Mouse (Mus musculus) lung, postnatal 0 days (tissue): ENCODE results near the gene Hsd11b2. TPM values are rescaled to one million over a fixed set of nuclear protein-coding genes. Genes with fewer than 3 reads are reported as not detected.

Experiments
- ATAC-seq: fragments of 200-750 bp; cut with Nextera tagmentation; 2 replicates; pipeline ENCODE4 v1.8.0; 2017; ENCODE audit warnings: moderate library complexity
- DNase-seq: peaks from one replicate; pipeline ENCODE4 v3.0.0-alpha.2; 2016; ENCODE audit warnings: low spot score
- H3K27ac ChIP-seq: fragments of 300-500 bp; sonication (generic); 2 replicates; pipeline ENCODE4 v1.5.1; 2014; ENCODE audit warnings: antibody characterized with exemption, mild to moderate bottlenecking, low read length, mixed read lengths
- H3K27me3 ChIP-seq: fragments of 300-500 bp; sonication (generic); replicated peaks from 2 replicates; pipeline ENCODE4 v1.6.1; 2014; ENCODE audit warnings: low read length, mixed read lengths; ENCODE audit not compliant: insufficient read depth
- H3K36me3 ChIP-seq: fragments of 300-500 bp; sonication (generic); 2 replicates; pipeline ENCODE4 v1.6.1; 2014; ENCODE audit warnings: low read length, mixed read lengths; ENCODE audit not compliant: insufficient read depth
- H3K4me1 ChIP-seq: fragments of 300-500 bp; sonication (generic); 2 replicates; pipeline ENCODE4 v1.6.1; 2014; ENCODE audit warnings: antibody characterized with exemption, low read depth, low read length, mixed read lengths; ENCODE audit not compliant: insufficient read depth
- H3K4me2 ChIP-seq: fragments of 300-500 bp; sonication (generic); replicated peaks from 2 replicates; pipeline ENCODE4 v1.6.1; 2014; ENCODE audit warnings: low read depth, mild to moderate bottlenecking, low read length, moderate library complexity, mixed read lengths
- H3K4me3 ChIP-seq: fragments of 300-500 bp; sonication (generic); 2 replicates; pipeline ENCODE4 v1.5.1; 2014; ENCODE audit warnings: low read depth, low read length
- H3K9ac ChIP-seq: fragments of 300-500 bp; sonication (generic); replicated peaks from 2 replicates; pipeline ENCODE4 v1.6.1; 2014; ENCODE audit warnings: low read depth, mild to moderate bottlenecking
- H3K9me3 ChIP-seq: fragments of 300-500 bp; sonication (generic); 2 replicates; pipeline ENCODE4 v1.6.1; 2016; ENCODE audit warnings: low read length, mixed read lengths
- CTCF ChIP-seq: IDR thresholded peaks from 2 replicates; pipeline ENCODE4 v1.5.1; 2016; ENCODE audit warnings: antibody characterized with exemption, mild to moderate bottlenecking
- EP300 ChIP-seq: IDR thresholded peaks from 2 replicates; pipeline ENCODE4 v1.6.1; 2016; ENCODE audit warnings: antibody characterized with exemption, mild to moderate bottlenecking, control low read depth
- WGBS: fragments of 180-500 bp; shearing (Covaris S2); extraction: QIAGEN DNeasy Blood & Tissue Kit; methylation state at CpG from one replicate; pipeline ENCODE4 v1.1.7; 2014; 5-methylcytosine and 5-hydroxymethylcytosine counted together
- polyA plus RNA-seq: library from polyadenylated mRNA; unstranded; fragments of >200 nt; fragmentation: Nextera tagmentation; extraction: Ambion mirVana; gene quantifications from 2 replicates; pipeline ENCODE4 v1.2.1, GENCODE M21; 2015

The Hsd11b2 gene
- polyA plus RNA-seq, 1 experiment from 2014 or later: 1.8 TPM

- TF ChIP-seq CTCF (peak; percentile 94), EP300 (no peak)
- Histone ChIP-seq H3K4me1 (peaks cover 17% of the 10 kb centered on the region), H3K27me3 (no peaks in the 10 kb centered on the region), H3K27ac (no peak overlapping the region), H3K36me3 (no peaks in the 10 kb centered on the region), H3K4me3 (no peak overlapping the region), H3K9ac (no peak overlapping the region), H3K9me3 (no peaks in the 10 kb centered on the region), H3K4me2 (peak overlapping the region; percentile 40; the same call in 1 of the 2 replicates)
- ATAC-seq (peak; percentile 60), DNase-seq (peak; percentile 92)
- 10% methylated on average over 12 of the region's 12 CpGs for WGBS
Measured at GRCm38 (mm10) chr8:105516018-105516645, 2.4 kb upstream of the Hsd11b2 start.

GRCm38 (mm10) chr8:105517346-105517745, 1.2 kb upstream of the Hsd11b2 start:
- TF ChIP-seq CTCF (no peak), EP300 (no peak)
- H3K36me3 ChIP-seq: no peaks in the 10 kb centered on the region
- no peak for ATAC-seq
- peak; percentile 28 for DNase-seq
- H3K27me3 ChIP-seq: no peaks in the 10 kb centered on the region
- H3K9ac ChIP-seq: no peak overlapping the region
- no peaks in the 10 kb centered on the region for H3K9me3 ChIP-seq
- no peak overlapping the region for H3K27ac ChIP-seq
- no peak overlapping the region for H3K4me3 ChIP-seq
- WGBS: 18% methylated on average over 7 of the region's 8 CpGs
- H3K4me1 ChIP-seq: peaks cover 17% of the 10 kb centered on the region
- no peak overlapping the region for H3K4me2 ChIP-seq

GRCm38 (mm10) chr8:105519591-105519990, 1.0 kb downstream of the Hsd11b2 start:
- peak overlapping the region; percentile 98; the same call in 1 of the 2 replicates for H3K4me2 ChIP-seq
- no peak overlapping the region for H3K9ac ChIP-seq
- TF ChIP-seq EP300: no peak
- no peak for TF ChIP-seq CTCF
- ATAC-seq: no peak
- 14% methylated on average over 2 of the region's 2 CpGs for WGBS
- H3K9me3 ChIP-seq: no peaks in the 10 kb centered on the region
- no peak overlapping the region for H3K4me3 ChIP-seq
- H3K27ac ChIP-seq: no peak overlapping the region
- H3K36me3 ChIP-seq: 0 out of 2 replicates have a peak, but pooled peaks cover 7% of the 10 kb centered on the region
- H3K27me3 ChIP-seq: no peaks in the 10 kb centered on the region
- DNase-seq: no peak
- peaks cover 17% of the 10 kb centered on the region for H3K4me1 ChIP-seq

- H3K4me1 ChIP-seq: peaks cover 17% of the 10 kb centered on the region
- no peak overlapping the region for H3K9ac ChIP-seq
- 38% methylated on average over 5 of the region's 5 CpGs for WGBS
- H3K4me2 ChIP-seq: no peak overlapping the region
- H3K36me3 ChIP-seq: peaks cover 16% of the 10 kb centered on the region; the same call in 1 of the 2 replicates
- TF ChIP-seq EP300: no peak
- no peak for TF ChIP-seq CTCF
- no peaks in the 10 kb centered on the region for H3K9me3 ChIP-seq
- no peaks in the 10 kb centered on the region for H3K27me3 ChIP-seq
- H3K4me3 ChIP-seq: no peak overlapping the region
- DNase-seq: no peak
- no peak overlapping the region for H3K27ac ChIP-seq
- no peak for ATAC-seq
Measured at GRCm38 (mm10) chr8:105520521-105520920, 2.0 kb downstream of the Hsd11b2 start.

- H3K27ac ChIP-seq: no peak overlapping the region
- no peak overlapping the region for H3K4me2 ChIP-seq
- H3K27me3 ChIP-seq: no peaks in the 10 kb centered on the region
- peaks cover 16% of the 10 kb centered on the region; the same call in 1 of the 2 replicates for H3K36me3 ChIP-seq
- no peaks in the 10 kb centered on the region for H3K9me3 ChIP-seq
- DNase-seq (no peak), ATAC-seq (no peak)
- no peak overlapping the region for H3K9ac ChIP-seq
- peaks cover 17% of the 10 kb centered on the region for H3K4me1 ChIP-seq
- TF ChIP-seq CTCF (no peak), EP300 (no peak)
- H3K4me3 ChIP-seq: no peak overlapping the region
- WGBS: 21% methylated on average over 3 of the region's 3 CpGs
Measured at GRCm38 (mm10) chr8:105521061-105521460, 2.5 kb downstream of the Hsd11b2 start.

- Histone ChIP-seq H3K4me2 (no peak overlapping the region), H3K27me3 (no peaks in the 10 kb centered on the region), H3K4me3 (no peak overlapping the region), H3K36me3 (peaks cover 20% of the 10 kb centered on the region), H3K4me1 (peaks cover 13% of the 10 kb centered on the region; the same call in 1 of the 2 replicates), H3K27ac (no peak overlapping the region), H3K9me3 (no peaks in the 10 kb centered on the region), H3K9ac (no peak overlapping the region)
- peak; percentile 44 for DNase-seq
- TF ChIP-seq CTCF (peak; percentile 28), EP300 (no peak)
- WGBS: 65% methylated on average over 21 of the region's 21 CpGs
- 0 out of 2 replicates have a peak, but pooled peaks have one; percentile 12 for ATAC-seq
Measured at GRCm38 (mm10) chr8:105521995-105522769, 3.6 kb downstream of the Hsd11b2 start.
